Mouse (Mus musculus): ENCODE results near the gene Adamtsl4. TPM values are rescaled to one million over a fixed set of nuclear protein-coding genes. Genes with fewer than 3 reads are reported as not detected.

Gene Adamtsl4
- total and polyA plus RNA-seq, 2 experiments from 2014 or later, result 1.0 to 1.4 TPM

- peak; percentile 55; the same call in 1 of the 2 replicates for ATAC-seq (ENCODE audit: low FRiP score)
- Histone ChIP-seq H3K4me3 (ENCODE audit: low read depth, low read length) (no peak overlapping the region), H3K27ac (ENCODE audit: low read depth, low read length) (peak overlapping the region; percentile 59; the same call in 1 of the 2 replicates), H3K9me3 (ENCODE audit: low read length) (no peaks in the 10 kb centered on the region), H3K36me3 (ENCODE audit: insufficient read depth, low read length) (peaks cover 7% of the 10 kb centered on the region; the same call in 1 of the 2 replicates), H3K4me1 (ENCODE audit: insufficient read depth, low read length) (no peaks in the 10 kb centered on the region), H3K4me2 (ENCODE audit: low read depth, low read length, poor library complexity, severe bottlenecking) (no peak overlapping the region), H3K9ac (replicated peaks; ENCODE audit: low read length, poor library complexity, severe bottlenecking) (no peak overlapping the region), H3K27me3 (ENCODE audit: insufficient read depth, low read length) (no peaks in the 10 kb centered on the region)
- DNase-seq (ENCODE audit: low spot score), result peak; percentile 66
- TF ChIP-seq CTCF (IDR thresholded peaks at IDR 0.05), result no peak
- 38% methylated on average over 7 of the region's 7 CpGs for WGBS
These were observed 19.7 kb downstream of the Adamtsl4 start for GRCm38 (mm10) chr3:95668026-95668425.

GRCm38 (mm10) chr3:95667521-95667920 is 20.2 kb downstream of the Adamtsl4 start:
- Histone ChIP-seq H3K27ac (ENCODE audit: low read depth, low read length) (peak overlapping the region; percentile 59), H3K4me3 (ENCODE audit: low read depth, low read length) (no peak overlapping the region), H3K36me3 (ENCODE audit: insufficient read depth, low read length) (peaks cover 12% of the 10 kb centered on the region), H3K27me3 (ENCODE audit: insufficient read depth, low read length) (no peaks in the 10 kb centered on the region), H3K9me3 (ENCODE audit: low read length) (no peaks in the 10 kb centered on the region), H3K4me2 (ENCODE audit: low read depth, low read length, poor library complexity, severe bottlenecking) (no peak overlapping the region), H3K4me1 (ENCODE audit: insufficient read depth, low read length) (no peaks in the 10 kb centered on the region), H3K9ac (replicated peaks; ENCODE audit: low read length, poor library complexity, severe bottlenecking) (no peak overlapping the region)
- no peak for ATAC-seq (ENCODE audit: low FRiP score)
- DNase-seq (ENCODE audit: low spot score), result no peak
- no peak for TF ChIP-seq CTCF (IDR thresholded peaks at IDR 0.05)
- WGBS, result 75% methylated on average over 4 of the region's 4 CpGs

GRCm38 (mm10) chr3:95666124-95666844 is 21.4 kb downstream of the Adamtsl4 start:
- no peak overlapping the region for H3K4me2 ChIP-seq (ENCODE audit: low read depth, low read length, poor library complexity, severe bottlenecking)
- H3K27me3 ChIP-seq (ENCODE audit: insufficient read depth, low read length), result no peaks in the 10 kb centered on the region
- no peak for ATAC-seq (ENCODE audit: low FRiP score)
- H3K9me3 ChIP-seq (ENCODE audit: low read length), result no peaks in the 10 kb centered on the region
- TF ChIP-seq CTCF (IDR thresholded peaks at IDR 0.05), result no peak
- peaks cover 12% of the 10 kb centered on the region for H3K36me3 ChIP-seq (ENCODE audit: insufficient read depth, low read length)
- no peak overlapping the region for H3K4me3 ChIP-seq (ENCODE audit: low read depth, low read length)
- no peak overlapping the region for H3K9ac ChIP-seq (replicated peaks; ENCODE audit: low read length, poor library complexity, severe bottlenecking)
- peaks cover 6% of the 10 kb centered on the region; the same call in 1 of the 2 replicates for H3K4me1 ChIP-seq (ENCODE audit: insufficient read depth, low read length)
- WGBS, result 80% methylated on average over 6 of the region's 6 CpGs
- no peak overlapping the region for H3K27ac ChIP-seq (ENCODE audit: low read depth, low read length)
- no peak for DNase-seq (ENCODE audit: low spot score)

GRCm38 (mm10) chr3:95664940-95665352 is 22.8 kb downstream of the Adamtsl4 start:
- Histone ChIP-seq H3K9me3 (ENCODE audit: low read length) (no peaks in the 10 kb centered on the region), H3K27me3 (ENCODE audit: insufficient read depth, low read length) (no peaks in the 10 kb centered on the region), H3K4me1 (ENCODE audit: insufficient read depth, low read length) (peaks cover 6% of the 10 kb centered on the region; the same call in 1 of the 2 replicates), H3K36me3 (ENCODE audit: insufficient read depth, low read length) (peaks cover 12% of the 10 kb centered on the region), H3K9ac (replicated peaks; ENCODE audit: low read length, poor library complexity, severe bottlenecking) (no peak overlapping the region), H3K4me3 (ENCODE audit: low read depth, low read length) (no peak overlapping the region), H3K4me2 (ENCODE audit: low read depth, low read length, poor library complexity, severe bottlenecking) (no peak overlapping the region), H3K27ac (ENCODE audit: low read depth, low read length) (no peak overlapping the region)
- no peak for DNase-seq (ENCODE audit: low spot score)
- TF ChIP-seq CTCF (IDR thresholded peaks at IDR 0.05), result no peak
- 89% methylated on average over 4 of the region's 4 CpGs for WGBS
- no peak for ATAC-seq (ENCODE audit: low FRiP score)

- H3K36me3 ChIP-seq (ENCODE audit: insufficient read depth, low read length), result peaks cover 12% of the 10 kb centered on the region
These were observed 23.6 kb downstream of the Adamtsl4 start for GRCm38 (mm10) chr3:95663969-95664608.

GRCm38 (mm10) chr3:95663486-95663885 is 24.2 kb downstream of the Adamtsl4 start:
- no peak overlapping the region for H3K27ac ChIP-seq (ENCODE audit: low read depth, low read length)
- no peak for TF ChIP-seq CTCF (IDR thresholded peaks at IDR 0.05)
- H3K4me3 ChIP-seq (ENCODE audit: low read depth, low read length), result no peak overlapping the region
- no peak for ATAC-seq (ENCODE audit: low FRiP score)
- 88% methylated on average over 2 of the region's 2 CpGs for WGBS
- no peak overlapping the region for H3K4me2 ChIP-seq (ENCODE audit: low read depth, low read length, poor library complexity, severe bottlenecking)
- peaks cover 6% of the 10 kb centered on the region; the same call in 1 of the 2 replicates for H3K4me1 ChIP-seq (ENCODE audit: insufficient read depth, low read length)
- H3K9ac ChIP-seq (replicated peaks; ENCODE audit: low read length, poor library complexity, severe bottlenecking), result no peak overlapping the region
- H3K36me3 ChIP-seq (ENCODE audit: insufficient read depth, low read length), result peaks cover 12% of the 10 kb centered on the region
- no peaks in the 10 kb centered on the region for H3K27me3 ChIP-seq (ENCODE audit: insufficient read depth, low read length)
- H3K9me3 ChIP-seq (ENCODE audit: low read length), result no peaks in the 10 kb centered on the region
- no peak for DNase-seq (ENCODE audit: low spot score)

More at GRCm38 (mm10) chr3:95663969-95664608, 23.6 kb downstream of the Adamtsl4 start:
- Histone ChIP-seq H3K4me2 (ENCODE audit: low read depth, low read length, poor library complexity, severe bottlenecking) (no peak overlapping the region), H3K9me3 (ENCODE audit: low read length) (no peaks in the 10 kb centered on the region), H3K4me1 (ENCODE audit: insufficient read depth, low read length) (peaks cover 6% of the 10 kb centered on the region; the same call in 1 of the 2 replicates), H3K9ac (replicated peaks; ENCODE audit: low read length, poor library complexity, severe bottlenecking) (no peak overlapping the region), H3K4me3 (ENCODE audit: low read depth, low read length) (no peak overlapping the region), H3K27ac (ENCODE audit: low read depth, low read length) (no peak overlapping the region), H3K27me3 (ENCODE audit: insufficient read depth, low read length) (no peaks in the 10 kb centered on the region)
- WGBS, result 89% methylated on average over 3 of the region's 3 CpGs
- ATAC-seq (ENCODE audit: low FRiP score), result no peak
- no peak for TF ChIP-seq CTCF (IDR thresholded peaks at IDR 0.05)
- no peak for DNase-seq (ENCODE audit: low spot score)

All from midbrain, postnatal 0 days (tissue).